Mouse (Mus musculus) gastrocnemius, postnatal 36 days (tissue): Measurements from ENCODE around the gene Rpl5. TPM values are rescaled to one million over a fixed set of nuclear protein-coding genes. Genes with fewer than 3 reads are reported as not detected.
"Not testable (repeated sequence)": the region's sequence is repeated elsewhere in the genome, so short reads cannot be mapped to it uniquely, and the experiment has no call there.

Experiments
- DNase-seq, 2 experiments: peaks; one replicate each; pipeline ENCODE4 v3.0.0; 2022
- intact Hi-C: fragments of 180-260 bp; cut with DNase I; formaldehyde crosslinking; loops from one replicate; pipeline ENCODE4 v1.15.1; 2025
- total RNA-seq, 2 experiments: library from RNA; stranded (reverse); gene quantifications; 2 replicates each; pipeline ENCODE4 v1.2.3; 2021

Gene Rpl5
- total RNA-seq, 2 experiments from 2014 or later = 28.8 to 36.7 TPM

DNA sequence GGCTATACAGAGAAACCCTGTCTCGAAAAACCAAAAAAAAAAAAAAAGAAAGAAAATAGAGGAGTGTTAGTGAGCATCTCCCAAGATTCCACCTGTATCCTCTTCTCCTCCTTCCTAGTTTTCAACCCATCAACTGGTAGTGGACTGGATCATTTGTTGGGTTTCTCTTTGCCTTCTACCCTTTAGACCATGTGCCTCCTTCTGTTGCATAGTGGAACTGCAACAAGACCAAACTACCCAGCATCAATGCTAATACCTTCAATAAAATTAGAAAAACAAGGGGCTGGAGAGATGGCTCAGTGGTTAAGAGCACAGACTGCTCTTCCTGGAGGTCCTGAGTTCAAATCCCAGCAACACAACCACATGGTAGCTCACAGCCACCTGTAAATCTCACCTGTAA, 8.8 kb upstream of the Rpl5 start:
- intact Hi-C loops = loop anchor here (10.0 kb wide), 1 partner anchor 287 kb away; no protein-coding TSS in a partner anchor
- DNase-seq = not testable (repeated sequence)

DNA sequence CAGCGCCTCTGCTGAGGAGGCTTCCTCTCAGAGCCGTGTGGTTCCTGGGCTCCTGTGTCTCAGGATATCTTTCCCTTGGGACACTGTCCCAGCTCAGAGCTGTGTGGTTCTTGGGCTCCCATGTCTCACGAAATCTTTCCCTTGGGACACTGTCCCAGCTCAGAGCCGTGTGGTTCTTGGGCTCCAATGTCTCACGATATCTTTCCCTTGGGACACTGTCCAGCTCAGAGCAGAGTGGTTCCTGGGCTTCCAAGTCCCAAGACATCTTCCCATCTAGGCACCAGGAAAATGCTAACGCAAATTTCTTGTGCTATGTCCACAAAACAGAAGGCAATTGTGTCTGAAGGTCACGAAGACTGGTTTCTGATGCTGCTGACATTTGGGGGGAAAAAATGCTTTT, 5.6 kb upstream of the Rpl5 start:
- intact Hi-C loops = loop anchor here (2.0 to 10.0 kb wide), 2 partner anchors 34 to 290 kb away; no protein-coding TSS in a partner anchor
- DNase-seq = no peak

DNA sequence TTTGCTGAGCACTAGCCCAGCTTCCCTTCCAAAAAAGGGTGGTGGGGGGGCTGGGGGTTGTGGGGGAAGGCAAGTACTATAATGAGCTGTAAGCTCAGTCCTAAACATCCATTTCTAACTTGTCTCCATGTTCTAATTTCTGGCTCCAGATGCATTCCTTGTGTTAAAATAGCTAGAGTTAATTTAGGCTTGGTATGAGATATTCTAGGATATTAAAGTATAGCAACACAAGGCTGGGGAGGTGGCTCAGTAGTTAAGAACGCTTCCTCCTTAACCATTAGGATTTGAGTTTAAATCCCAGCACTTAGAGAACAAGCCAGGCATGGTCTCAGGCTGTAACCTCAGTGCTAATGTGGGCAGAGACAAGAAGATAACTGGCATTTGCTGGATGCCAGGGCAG, 4.0 kb upstream of the Rpl5 start:
- intact Hi-C loops = loop anchor here (10.0 kb wide), 1 partner anchor 291 kb away; no protein-coding TSS in a partner anchor
- no peak for DNase-seq

DNA sequence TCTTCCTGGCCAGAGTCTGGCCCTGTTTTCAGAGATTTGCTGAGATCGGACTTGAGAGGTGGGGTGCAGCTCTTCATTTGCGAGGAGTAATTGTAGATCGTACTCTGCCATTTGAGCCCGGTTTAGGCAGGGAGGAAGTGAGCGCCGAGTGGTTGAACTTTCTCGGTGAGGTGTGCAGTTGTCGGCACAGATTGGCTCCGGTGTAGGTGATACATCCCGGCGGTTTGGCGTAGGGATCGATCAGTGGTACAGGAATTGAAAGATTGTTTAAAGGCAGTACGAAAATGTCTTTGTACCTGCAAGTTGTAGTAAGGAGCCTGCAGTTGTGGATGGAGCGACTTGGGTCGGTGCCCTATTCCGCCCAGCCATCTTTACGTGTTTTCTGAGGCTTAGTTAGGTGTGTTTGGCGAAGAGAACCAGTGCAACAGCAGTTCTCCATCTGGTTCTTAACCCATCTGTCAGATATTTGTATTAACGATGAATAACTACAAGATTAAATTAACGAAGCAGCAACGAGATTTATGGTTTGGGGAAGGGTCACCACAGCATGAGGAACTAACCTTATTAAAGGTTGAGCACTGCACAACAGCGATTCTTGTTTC, 813 bp downstream of the Rpl5 start:
- intact Hi-C loops = no loop called here
- no peak for DNase-seq

DNA sequence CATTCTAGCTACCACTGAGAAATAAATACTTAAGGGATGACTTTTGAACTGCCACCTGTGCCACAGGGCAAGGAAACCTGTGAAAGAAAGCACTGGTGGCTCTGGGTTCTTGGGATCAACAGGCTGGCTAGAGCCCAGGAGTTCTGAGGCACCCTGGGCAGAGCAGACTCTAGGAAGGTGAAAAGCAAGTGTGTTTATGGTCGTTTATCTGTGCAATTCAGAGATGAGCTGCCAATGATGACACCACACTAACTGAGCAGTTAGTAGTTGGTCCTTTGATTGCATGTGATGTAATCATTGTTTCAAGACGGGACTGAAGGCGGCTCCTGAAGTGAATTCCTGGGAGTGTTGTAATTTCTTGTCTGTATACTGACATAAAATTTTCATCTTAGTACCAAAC, 4.0 kb downstream of the Rpl5 start:
- DNase-seq = no peak
- intact Hi-C loops = no loop called here

DNA sequence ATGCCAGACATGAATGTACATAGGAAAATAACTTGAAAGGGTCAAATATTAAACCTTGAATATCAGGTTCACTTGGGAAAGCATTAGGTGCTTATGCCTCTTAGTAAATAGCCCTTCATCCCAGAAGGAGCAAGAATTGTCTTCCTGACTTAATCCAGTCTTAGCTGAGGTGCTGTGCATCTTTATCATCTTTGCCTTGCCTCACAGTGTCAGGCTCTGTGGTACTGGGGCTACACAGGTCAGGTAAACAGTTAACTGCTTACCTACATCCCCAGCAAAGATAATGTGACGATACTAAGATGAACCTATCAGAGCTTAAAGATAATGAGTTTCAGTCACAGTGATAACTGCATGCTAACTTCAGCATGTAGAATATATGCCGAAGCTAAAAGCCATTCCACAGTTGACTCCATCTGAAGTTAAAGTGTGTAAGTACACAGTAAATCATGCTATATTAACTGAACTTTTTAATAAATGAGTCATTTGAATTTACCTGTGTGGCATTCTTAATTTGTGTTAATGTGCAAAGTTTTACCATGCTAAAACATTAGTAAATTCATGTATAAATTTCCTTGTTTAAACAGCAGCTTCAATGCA, 8.3 kb downstream of the Rpl5 start:
- intact Hi-C loops = no loop called here
- DNase-seq = no peak

DNA sequence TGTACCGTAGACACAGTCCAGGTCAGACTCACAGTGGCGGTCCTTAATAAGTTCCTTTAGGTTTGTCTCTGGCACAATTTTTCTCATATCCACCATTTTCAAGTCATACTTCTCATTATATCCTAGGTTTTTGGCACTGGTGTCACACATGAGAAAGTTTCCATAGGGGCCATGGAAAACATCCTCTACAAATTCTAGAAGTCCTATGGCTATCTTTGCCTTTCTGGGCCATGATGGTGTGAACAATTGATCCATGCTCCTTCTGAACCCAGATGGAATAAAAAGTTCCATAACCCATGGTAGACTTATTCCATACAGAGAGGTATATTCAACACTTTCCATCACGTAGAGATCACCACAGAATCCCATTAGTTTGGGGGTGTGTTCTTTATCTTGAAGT, 9.4 kb downstream of the Rpl5 start:
- intact Hi-C loops = loop anchor here (2.0 kb wide), 1 partner anchor 253 kb away; no protein-coding TSS in a partner anchor
- no peak for DNase-seq

DNA sequence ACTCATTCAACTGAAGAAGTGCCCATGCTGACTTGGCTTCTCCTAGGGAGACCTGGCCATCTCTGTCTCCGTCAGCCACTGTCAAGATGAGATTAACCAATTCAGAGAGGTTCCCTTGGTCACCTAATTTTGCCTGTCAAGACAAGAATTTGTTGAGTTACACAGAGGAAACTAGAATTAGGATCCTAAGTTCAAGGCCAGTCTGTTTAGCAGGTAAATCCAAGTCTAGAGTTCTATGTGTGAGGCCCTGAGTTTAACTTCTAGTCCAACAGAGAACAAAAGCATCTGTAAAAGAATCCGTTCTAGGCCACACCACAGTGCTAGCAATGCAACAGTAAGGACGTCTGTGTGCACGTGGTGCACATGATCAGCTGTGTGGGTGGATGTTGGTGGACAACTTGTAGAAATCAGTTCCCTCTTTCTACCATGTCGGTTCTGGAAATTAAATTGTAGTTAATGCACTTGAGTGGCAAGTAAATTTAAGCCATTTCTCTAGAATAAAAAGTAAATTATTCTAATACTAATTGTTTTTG, 9.8 kb downstream of the Rpl5 start:
- intact Hi-C loops = loop anchor here (2.0 kb wide), 1 partner anchor 253 kb away; no protein-coding TSS in a partner anchor

DNA sequence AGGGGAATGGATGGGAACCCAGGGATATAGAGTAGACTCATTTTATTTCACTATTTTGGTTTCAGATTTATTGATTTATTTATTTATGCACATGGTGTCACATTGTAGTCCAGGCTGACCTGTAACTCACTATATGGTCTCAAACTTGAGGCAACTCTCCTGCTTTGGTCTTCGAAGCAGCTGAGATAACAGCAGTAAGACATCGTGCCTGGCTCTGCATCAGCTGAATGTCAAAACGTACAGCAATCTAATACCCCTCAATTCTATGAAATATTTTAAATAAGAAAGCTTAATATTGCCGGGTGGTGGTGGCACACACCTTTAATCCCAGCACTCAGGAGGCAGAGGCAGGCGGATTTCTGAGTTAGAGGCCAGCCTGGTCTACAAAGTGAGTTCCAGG, 10.7 kb downstream of the Rpl5 start:
- intact Hi-C loops = loop anchor here (2.0 kb wide), 1 partner anchor 252 kb away; no protein-coding TSS in a partner anchor
- no peak for DNase-seq

More for the DNA sequence above, 9.8 kb downstream of the Rpl5 start:
- no peak for DNase-seq

DNA sequence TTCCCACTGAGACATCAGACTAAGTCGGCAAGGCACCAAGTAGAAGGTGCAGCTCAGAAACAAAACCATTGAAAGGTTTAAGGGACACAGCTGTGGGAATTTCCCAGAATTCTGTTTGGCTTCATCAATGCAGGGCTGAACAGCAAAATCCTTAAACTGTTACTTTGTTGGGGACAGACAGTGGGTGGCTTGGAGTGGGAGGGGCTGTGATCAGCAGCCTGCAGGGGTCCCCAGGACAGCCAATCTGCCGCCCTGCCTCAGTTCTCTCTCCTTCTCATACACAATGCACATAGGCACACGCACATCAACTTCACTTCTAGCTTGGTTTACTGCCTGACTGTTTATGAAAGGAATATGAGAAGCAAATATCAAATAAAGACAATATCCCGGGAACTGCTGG, 15.0 kb downstream of the Rpl5 start:
- DNase-seq = no peak
- intact Hi-C loops = no loop called here

DNA sequence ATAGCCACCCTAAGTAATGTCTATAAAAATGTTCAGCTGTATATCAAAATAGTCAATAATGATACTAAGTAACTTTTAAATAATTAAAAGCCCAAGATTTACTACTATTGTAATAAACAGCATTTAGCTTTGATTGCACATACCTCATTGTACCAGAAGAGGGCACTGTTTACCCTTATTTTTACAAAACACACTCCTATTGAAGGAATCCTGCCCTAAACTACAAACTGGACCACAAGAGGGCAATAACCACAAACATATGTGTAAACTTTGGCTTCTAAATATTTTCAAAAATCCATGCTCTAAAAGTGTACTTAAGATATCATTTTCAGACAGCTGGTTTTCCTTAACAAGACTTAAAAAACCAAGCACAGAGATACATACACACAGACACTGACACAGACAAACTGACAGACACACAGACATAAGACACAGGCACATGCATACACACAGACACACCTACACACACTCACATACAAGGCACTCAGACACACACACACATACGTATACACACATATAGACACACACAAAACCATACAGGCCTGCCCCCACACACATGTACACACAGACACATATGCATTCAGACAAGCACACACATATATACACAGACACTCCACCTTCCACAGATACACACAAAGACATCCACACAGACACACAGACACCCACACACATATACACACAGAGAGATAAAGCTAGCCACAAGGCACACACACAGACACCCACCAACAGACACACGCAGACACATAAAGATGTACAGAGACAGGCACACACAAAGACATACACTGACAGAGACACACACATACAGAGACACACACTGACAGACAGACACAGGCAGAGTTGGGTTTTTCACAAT, 21.3 kb downstream of the Rpl5 start:
- intact Hi-C loops = loop anchor here (1.0 to 5.0 kb wide), 3 partner anchors 66 to 113 kb away; partner anchors contain the start of gene Fam69a
- DNase-seq = no peak

DNA sequence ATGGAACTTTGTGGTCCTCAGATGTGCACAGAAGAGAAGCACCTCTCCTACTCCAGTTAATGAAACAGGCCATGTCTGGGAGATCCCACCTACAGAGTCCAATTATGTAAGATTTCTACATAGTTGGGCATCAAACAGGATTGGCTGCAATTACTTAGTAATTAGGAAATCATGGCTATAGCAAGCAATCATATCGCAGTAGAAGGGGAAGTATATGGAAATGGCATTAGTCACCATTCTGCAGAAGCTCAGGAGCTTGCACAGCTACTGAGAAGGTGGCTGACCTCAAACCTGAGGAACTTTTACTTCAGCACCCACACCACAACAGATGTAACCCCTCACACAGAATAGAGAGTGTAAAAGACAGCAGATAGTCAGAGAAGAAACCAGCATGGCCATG, 22.5 kb downstream of the Rpl5 start:
- intact Hi-C loops = loop anchor here (5.0 kb wide), 1 partner anchor 64 kb away; the partner anchor contains the start of gene Fam69a

DNA sequence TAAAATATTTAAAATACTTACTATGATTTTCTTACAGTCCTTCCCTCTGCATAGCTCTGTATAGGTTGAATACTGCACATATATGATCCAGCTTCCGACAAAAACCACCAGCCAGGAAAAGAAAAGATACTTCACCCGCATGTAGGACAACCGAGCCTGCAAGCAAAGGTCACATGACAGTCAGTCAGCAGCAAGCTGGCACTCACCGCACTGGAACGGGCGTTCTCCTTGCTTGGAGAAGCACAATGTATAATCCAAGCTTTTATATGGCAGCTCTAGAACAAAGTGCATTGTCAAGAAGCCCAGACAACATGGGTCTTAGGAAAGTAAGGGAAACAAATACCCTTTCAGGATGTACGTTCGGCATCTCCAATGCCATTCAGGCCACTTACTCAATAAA, 24.3 kb downstream of the Rpl5 start:
- no peak for DNase-seq

More for the DNA sequence above, 22.5 kb downstream of the Rpl5 start:
- DNase-seq = no peak

DNA sequence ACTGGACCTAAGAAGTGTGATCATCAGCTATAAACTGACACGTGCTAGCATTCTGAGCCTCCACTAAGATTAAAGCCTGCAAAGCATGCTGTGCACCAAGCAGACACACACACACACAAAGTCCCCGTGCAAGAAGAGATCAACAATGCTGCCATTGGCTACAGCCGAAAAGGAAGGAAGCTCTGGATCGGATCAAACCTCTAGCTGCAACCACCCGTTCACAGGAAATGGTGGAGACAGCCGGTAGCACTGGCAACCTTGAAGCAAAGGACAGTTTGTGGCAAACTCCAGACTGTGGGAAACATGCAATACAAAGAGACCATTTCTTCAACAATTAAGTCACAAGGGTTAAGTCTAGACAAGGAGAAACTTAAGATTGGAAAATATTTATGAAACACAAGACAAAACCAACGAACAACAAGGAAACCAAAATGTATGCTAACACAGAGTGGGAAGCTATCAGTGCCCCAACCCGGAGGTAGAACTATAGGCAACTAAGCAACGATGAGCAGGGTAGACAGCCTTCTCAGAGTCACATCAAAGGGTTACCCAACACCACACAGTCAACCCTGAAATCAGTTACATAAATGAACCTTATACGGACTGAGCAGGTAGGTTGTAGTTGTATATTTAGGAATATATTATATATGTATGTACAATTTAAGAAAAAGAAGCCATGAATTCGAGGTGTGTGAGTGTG, 26.4 kb downstream of the Rpl5 start:
- no peak for DNase-seq
- intact Hi-C loops = no loop called here

More for the DNA sequence above, 24.3 kb downstream of the Rpl5 start:
- intact Hi-C loops = loop anchor here (5.0 kb wide), 1 partner anchor 63 kb away; the partner anchor contains the start of gene Fam69a

DNA sequence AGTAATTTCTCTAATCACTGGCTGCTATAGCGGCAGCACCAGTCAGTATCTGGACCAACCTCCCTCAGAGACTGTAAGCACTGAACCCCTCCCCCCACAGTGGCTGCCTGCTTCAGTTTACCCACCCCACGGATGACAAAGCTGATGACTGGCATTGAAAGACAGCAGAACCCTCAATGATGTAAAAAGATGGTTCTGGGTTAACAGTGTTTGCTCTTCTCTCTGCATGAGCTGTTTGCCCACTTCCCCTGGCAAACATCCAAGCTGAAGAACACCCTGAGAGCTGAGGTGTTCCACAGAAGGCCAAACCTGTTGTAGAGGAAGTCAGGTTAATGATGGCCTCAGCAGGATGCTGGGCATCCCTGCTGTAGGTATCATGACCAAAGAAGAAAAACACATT, 32.3 kb downstream of the Rpl5 start:
- DNase-seq = no peak
- intact Hi-C loops = no loop called here

DNA sequence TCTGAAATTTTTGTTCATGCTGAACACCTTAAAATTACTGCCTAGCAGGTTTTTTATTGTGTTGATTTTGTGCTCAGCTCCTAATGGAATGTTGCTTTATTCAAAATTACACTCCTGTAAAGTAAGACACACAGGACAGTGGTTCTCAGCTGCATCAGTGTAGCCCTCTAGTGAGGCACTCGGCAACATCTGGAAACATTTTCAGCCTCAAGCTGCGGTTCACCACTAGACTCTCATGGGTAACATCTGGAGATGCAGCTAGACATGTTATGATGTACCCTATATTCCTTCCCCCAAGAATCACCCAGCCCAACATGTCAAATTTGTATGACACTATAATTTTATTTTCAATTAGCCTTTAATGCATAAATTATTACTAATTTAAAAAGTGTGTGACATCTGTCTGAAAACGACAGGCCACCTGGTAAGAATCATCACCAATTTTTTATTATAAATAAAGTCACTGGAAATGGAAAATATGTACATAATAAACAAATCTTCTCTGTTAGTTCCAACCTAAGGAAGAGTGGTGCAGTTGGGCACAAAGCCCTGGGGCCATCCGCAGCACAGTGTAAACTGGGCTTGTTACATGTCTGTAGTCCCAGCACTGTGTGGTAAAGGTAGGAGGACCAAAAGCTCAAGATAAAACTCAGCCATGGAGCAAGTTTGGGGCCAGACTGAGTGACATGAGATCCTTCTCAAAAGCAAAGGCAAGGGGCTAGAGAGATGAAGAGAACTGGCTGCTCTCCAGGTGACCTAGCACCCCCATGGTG, 33.1 kb downstream of the Rpl5 start:
- intact Hi-C loops = no loop called here
- no peak for DNase-seq

DNA sequence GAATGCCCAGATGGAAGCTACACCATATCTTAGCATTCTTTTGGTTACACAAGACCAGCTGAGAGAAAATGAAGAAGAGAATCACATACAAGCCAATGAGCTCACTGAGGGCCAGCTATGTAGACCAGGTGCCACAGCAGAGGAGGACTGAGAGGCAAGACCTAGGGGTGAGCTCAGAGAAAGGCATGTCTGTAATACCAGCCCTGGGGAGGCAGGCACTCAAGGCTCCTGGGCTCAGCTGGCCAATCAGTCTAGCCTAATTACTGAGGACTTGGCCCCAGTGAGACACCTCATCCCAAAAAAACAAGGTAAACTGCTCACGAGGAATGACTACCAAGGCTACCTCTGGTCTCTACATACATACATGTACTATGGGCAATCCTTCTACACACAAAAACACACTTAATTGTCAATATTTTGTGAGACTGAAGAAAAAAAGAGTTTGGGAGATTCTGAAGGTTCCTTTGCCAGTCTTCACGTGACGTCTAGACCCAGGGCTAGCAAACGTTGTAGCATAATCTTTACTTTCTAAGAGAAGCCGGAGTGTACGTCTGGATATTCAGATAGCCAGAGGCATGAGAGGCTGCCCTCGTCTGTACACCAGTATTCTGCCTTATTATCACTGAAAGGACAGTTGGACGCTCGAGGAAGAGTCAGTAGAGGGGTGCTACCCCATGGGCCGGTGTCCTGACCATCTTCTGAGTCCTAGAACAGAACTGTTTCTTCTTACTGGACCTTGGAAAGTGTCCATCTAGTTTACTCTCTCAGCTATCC, 34.7 kb downstream of the Rpl5 start:
- intact Hi-C loops = no loop called here

DNA sequence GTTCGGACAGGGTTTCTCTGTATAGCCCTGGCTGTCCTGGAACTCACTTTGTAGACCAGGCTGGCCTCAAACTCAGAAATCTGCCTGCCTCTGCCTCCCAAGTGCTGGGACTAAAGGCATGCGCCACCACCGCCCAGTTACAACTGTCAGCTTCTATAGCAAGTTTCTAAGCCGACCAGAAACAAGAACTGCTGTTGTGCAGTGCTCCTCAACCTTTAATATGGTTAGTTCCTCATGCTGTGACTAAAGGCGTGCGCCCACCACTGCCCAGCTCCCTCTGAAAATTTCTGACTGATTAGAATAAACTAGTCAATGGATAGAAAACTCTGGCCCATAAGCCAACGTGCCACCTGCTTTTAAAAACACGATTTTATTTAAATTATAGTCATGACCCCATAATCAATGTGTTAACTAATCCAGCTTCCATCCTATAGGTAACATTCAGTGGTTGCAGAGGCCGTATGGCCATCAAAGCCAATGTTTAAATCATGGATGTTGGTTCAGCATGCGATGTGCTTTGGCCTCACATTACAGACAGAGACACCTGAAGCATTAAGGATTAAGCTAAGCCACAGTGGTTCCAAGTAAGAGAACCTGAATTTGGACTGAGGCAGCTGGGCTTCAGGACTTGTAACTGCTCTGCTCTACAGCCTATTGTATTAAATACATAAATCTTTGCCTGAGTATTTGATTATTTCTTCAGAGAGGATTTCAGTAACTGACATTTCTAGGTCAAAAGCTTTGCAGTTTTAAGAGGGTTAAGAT, 36.5 kb downstream of the Rpl5 start:
- no peak for DNase-seq
- intact Hi-C loops = no loop called here

More for the DNA sequence above, 34.7 kb downstream of the Rpl5 start:
- DNase-seq = no peak
